Comparison of ENCODE assay signal across 8 mouse cellular contexts in the genomic region with DNA sequence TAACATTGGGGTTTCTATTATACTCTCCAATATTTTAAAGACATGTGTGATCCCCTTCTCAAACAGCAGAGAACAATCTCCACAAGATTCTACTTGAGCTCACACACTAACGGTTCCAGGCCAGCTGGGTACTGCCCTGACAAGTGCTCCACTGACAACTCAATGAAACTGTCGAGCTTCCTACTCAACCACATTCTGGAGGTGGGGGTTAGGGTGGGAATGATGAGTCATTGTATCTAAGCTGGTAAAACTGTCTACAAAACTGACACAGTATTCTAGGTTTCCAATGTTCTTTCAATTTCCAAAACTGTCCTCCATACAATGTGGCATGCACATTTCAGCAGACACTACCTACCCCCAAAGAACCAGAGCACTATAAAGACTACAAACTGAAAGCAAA. TPM values are rescaled to one million over a fixed set of nuclear protein-coding genes. Genes with fewer than 3 reads are reported as not detected.
DNase-seq lines count a peak whose midpoint lies in the region; ATAC-seq and TF ChIP-seq lines count a peak whose summit lies in the region.

No protein-coding gene starts in this region.

- H3K4me3 ChIP-seq in kidney, embryonic 14.5 days (ENCODE audit: low read length): peak overlapping the region; percentile 10; the same call in 1 of the 2 replicates
- peak overlapping the region; percentile 94; the same call in 1 of the 2 replicates for H3K4me3 ChIP-seq in E14TG2a.4 (replicated peaks; ENCODE audit: low read length)
- H3K4me3 ChIP-seq in embryonic facial prominence, embryonic 12.5 days: 0 out of 2 replicates have a peak overlapping the region, but pooled peaks have one; percentile 7
- H3K4me3 ChIP-seq in limb, embryonic 12.5 days (replicated peaks): no peak overlapping the region

- H3K9me3 ChIP-seq in kidney, embryonic 14.5 days (ENCODE audit: control insufficient read depth, low read length): no peaks in the 10 kb centered on the region
- no peaks in the 10 kb centered on the region for H3K9me3 ChIP-seq in E14TG2a.4 (ENCODE audit: low read length)
- no peaks in the 10 kb centered on the region for H3K9me3 ChIP-seq in embryonic facial prominence, embryonic 12.5 days
- H3K9me3 ChIP-seq in limb, embryonic 12.5 days: no peaks in the 10 kb centered on the region

- H3K4me1 ChIP-seq in kidney, embryonic 14.5 days (ENCODE audit: control insufficient read depth, insufficient read depth, low read length): peaks cover 16% of the 10 kb centered on the region
- peaks cover 68% of the 10 kb centered on the region for H3K4me1 ChIP-seq in E14TG2a.4 (replicated peaks; ENCODE audit: low read depth, low read length)
- H3K4me1 ChIP-seq in embryonic facial prominence, embryonic 12.5 days: peaks cover 26% of the 10 kb centered on the region
- peaks cover 29% of the 10 kb centered on the region for H3K4me1 ChIP-seq in limb, embryonic 12.5 days (replicated peaks)

- no peak overlapping the region for H3K27ac ChIP-seq in kidney, embryonic 14.5 days (ENCODE audit: low read depth, low read length)
- no peak overlapping the region for H3K27ac ChIP-seq in embryonic facial prominence, embryonic 12.5 days
- no peak overlapping the region for H3K27ac ChIP-seq in limb, embryonic 12.5 days

- 13% methylated on average over 2 of the region's 2 CpGs for whole genome bisulfite sequencing in kidney, embryonic 14.5 days
- 31% methylated on average over 2 of the region's 2 CpGs for WGBS in embryonic facial prominence, embryonic 12.5 days
- 40% methylated on average over 2 of the region's 2 CpGs for WGBS in limb, embryonic 12.5 days

- no peak for TF ChIP-seq CTCF in E14TG2a.4 (conservative IDR thresholded peaks at IDR 0.05; ENCODE audit: low read length)

- H3K4me2 ChIP-seq in kidney, embryonic 14.5 days (replicated peaks; ENCODE audit: low read depth, low read length): peak overlapping the region; percentile 16; the same call in 1 of the 2 replicates
- H3K4me2 ChIP-seq in embryonic facial prominence, embryonic 12.5 days (replicated peaks): peak overlapping the region; percentile 82
- peak overlapping the region; percentile 22 for H3K4me2 ChIP-seq in limb, embryonic 12.5 days

- no peak for DNase-seq in kidney, postnatal 10 days
- no peak for DNase-seq in left cerebral cortex, adult 8-10 months (ENCODE audit: low spot score in 2 of 2)
- DNase-seq in c-Kit-positive CD71-positive TER-119-positive erythroid progenitor cells, embryonic 14.5 days (ENCODE audit: low spot score): no peak
- DNase-seq in ovary, postnatal 10 days (ENCODE audit: low spot score): no peak

- no peak for ATAC-seq in kidney, embryonic 14.5 days (ENCODE audit: low FRiP score, low TSS enrichment)
- ATAC-seq in embryonic facial prominence, embryonic 12.5 days (ENCODE audit: insufficient number of reproducible peaks, insufficient read depth, low FRiP score, low TSS enrichment): no peak
- ATAC-seq in limb, embryonic 12.5 days (ENCODE audit: insufficient number of reproducible peaks, insufficient read depth, low FRiP score, low TSS enrichment, low read depth): no peak

- no peaks in the 10 kb centered on the region for H3K27me3 ChIP-seq in kidney, embryonic 14.5 days (ENCODE audit: control insufficient read depth, insufficient read depth, low read length)
- H3K27me3 ChIP-seq in E14TG2a.4 (ENCODE audit: insufficient read depth, low read length): no peaks in the 10 kb centered on the region
- no peaks in the 10 kb centered on the region for H3K27me3 ChIP-seq in embryonic facial prominence, embryonic 12.5 days
- no peaks in the 10 kb centered on the region for H3K27me3 ChIP-seq in limb, embryonic 12.5 days

- peaks cover 16% of the 10 kb centered on the region; the same call in 1 of the 2 replicates for H3K36me3 ChIP-seq in kidney, embryonic 14.5 days (ENCODE audit: control insufficient read depth, insufficient read depth, low read length)
- H3K36me3 ChIP-seq in E14TG2a.4 (ENCODE audit: insufficient read depth, low read length): peaks cover 80% of the 10 kb centered on the region
- peaks cover 17% of the 10 kb centered on the region; the same call in 1 of the 2 replicates for H3K36me3 ChIP-seq in embryonic facial prominence, embryonic 12.5 days
- H3K36me3 ChIP-seq in limb, embryonic 12.5 days: peaks cover 32% of the 10 kb centered on the region

- no peak overlapping the region for H3K9ac ChIP-seq in kidney, embryonic 14.5 days (ENCODE audit: low read depth, low read length)
- no peak overlapping the region for H3K9ac ChIP-seq in embryonic facial prominence, embryonic 12.5 days
- H3K9ac ChIP-seq in limb, embryonic 12.5 days (replicated peaks): no peak overlapping the region

RNA-seq across cellular contexts. Expression of a gene that starts 4.8 kb away (rescaled TPM):
- polyA plus RNA-seq in kidney, embryonic 14.5 days (2014; fragmentation: Nextera tagmentation; extraction: Ambion mirVana): 212 and 290 TPM in 2 replicates
- polyA plus RNA-seq in embryonic facial prominence, embryonic 12.5 days (2016; fragmentation: Nextera tagmentation; extraction: Ambion mirVana): 453 and 502 TPM in 2 replicates
- 469 and 520 TPM in 2 replicates for polyA plus RNA-seq in limb, embryonic 12.5 days (2016; fragmentation: Nextera tagmentation; extraction: Ambion mirVana)
- 100 to 1,000 TPM; 182 to 239 (median 222) TPM for total RNA-seq in left cerebral cortex, adult 8-10 months (2022)

RNA-seq across cellular contexts. Expression of a gene that starts 4.9 kb away (rescaled TPM):
- polyA plus RNA-seq in kidney, embryonic 14.5 days (2014; fragmentation: Nextera tagmentation; extraction: Ambion mirVana): 2.5 and 4.3 TPM in 2 replicates
- polyA plus RNA-seq in embryonic facial prominence, embryonic 12.5 days (2016; fragmentation: Nextera tagmentation; extraction: Ambion mirVana): 2.2 and 3.0 TPM in 2 replicates
- polyA plus RNA-seq in limb, embryonic 12.5 days (2016; fragmentation: Nextera tagmentation; extraction: Ambion mirVana): 1.7 and 2.2 TPM in 2 replicates
- 1 to 10 TPM; 1.1 to 3.3 (median 1.6) TPM for total RNA-seq in left cerebral cortex, adult 8-10 months (2022)

Comparison
In these comparisons a context has a peak if more than half of its experiments do, and no peak if none do; other contexts are left out.
1. H3K4me2 ChIP-seq: peak in every context shown above with its lines; median percentile 82 in embryonic facial prominence, embryonic 12.5 days; 22 in limb, embryonic 12.5 days; 16 in kidney, embryonic 14.5 days.